Mouse (Mus musculus) neural tube, embryonic 15.5 days (tissue): Measurements from ENCODE around the gene Rdh1. TPM values are rescaled to one million over a fixed set of nuclear protein-coding genes. Genes with fewer than 3 reads are reported as not detected.
"Not testable (repeated sequence)": the region's sequence is repeated elsewhere in the genome, so short reads cannot be mapped to it uniquely, and the experiment has no call there.

ENCODE experiments used
- ATAC-seq: fragments of 200-750 bp; cut with Nextera tagmentation; 2 replicates; pipeline ENCODE4 v1.8.0; 2017; ENCODE audit warnings: mild to moderate bottlenecking, moderate TSS enrichment, moderate library complexity; ENCODE audit not compliant: low FRiP score
- H3K27ac ChIP-seq: fragments of 300-500 bp; sonication (generic); replicated peaks from 2 replicates; pipeline ENCODE4 v1.5.1; 2015; ENCODE audit warnings: mild to moderate bottlenecking, inconsistent platforms
- H3K27me3 ChIP-seq: fragments of 300-500 bp; sonication (generic); replicated peaks from 2 replicates; pipeline ENCODE4 v1.6.1; 2015; ENCODE audit warnings: inconsistent platforms
- H3K36me3 ChIP-seq: fragments of 300-500 bp; sonication (generic); 2 replicates; pipeline ENCODE4 v1.6.1; 2015; ENCODE audit warnings: inconsistent platforms
- H3K4me1 ChIP-seq: fragments of 300-500 bp; sonication (generic); 2 replicates; pipeline ENCODE4 v1.6.1; 2015; ENCODE audit warnings: inconsistent platforms
- H3K4me2 ChIP-seq: fragments of 300-500 bp; sonication (generic); 2 replicates; pipeline ENCODE4 v1.6.1; 2015; ENCODE audit warnings: inconsistent platforms, mild to moderate bottlenecking, moderate library complexity
- H3K4me3 ChIP-seq: fragments of 300-500 bp; sonication (generic); replicated peaks from 2 replicates; pipeline ENCODE4 v1.5.1; 2015; ENCODE audit warnings: mild to moderate bottlenecking, inconsistent platforms
- H3K9ac ChIP-seq: fragments of 300-500 bp; sonication (generic); replicated peaks from 2 replicates; pipeline ENCODE4 v1.6.1; 2015; ENCODE audit warnings: mild to moderate bottlenecking, inconsistent platforms
- H3K9me3 ChIP-seq: fragments of 300-500 bp; sonication (generic); replicated peaks from 2 replicates; pipeline ENCODE4 v1.6.1; 2016; ENCODE audit warnings: inconsistent platforms
- WGBS: fragments of 180-500 bp; shearing (Covaris S2); methylation state at CpG from one replicate; pipeline ENCODE4 v1.1.7; 2015; ENCODE audit warnings: mixed read lengths; 5-methylcytosine and 5-hydroxymethylcytosine counted together
- polyA plus RNA-seq: library from polyadenylated mRNA; unstranded; fragments of >200 nt; fragmentation: Nextera tagmentation; extraction: Ambion mirVana; gene quantifications from 2 replicates; pipeline ENCODE4 v1.2.1, GENCODE M21; 2015

Gene Rdh1
- polyA plus RNA-seq, 1 experiment from 2014 or later: not detected

DNA sequence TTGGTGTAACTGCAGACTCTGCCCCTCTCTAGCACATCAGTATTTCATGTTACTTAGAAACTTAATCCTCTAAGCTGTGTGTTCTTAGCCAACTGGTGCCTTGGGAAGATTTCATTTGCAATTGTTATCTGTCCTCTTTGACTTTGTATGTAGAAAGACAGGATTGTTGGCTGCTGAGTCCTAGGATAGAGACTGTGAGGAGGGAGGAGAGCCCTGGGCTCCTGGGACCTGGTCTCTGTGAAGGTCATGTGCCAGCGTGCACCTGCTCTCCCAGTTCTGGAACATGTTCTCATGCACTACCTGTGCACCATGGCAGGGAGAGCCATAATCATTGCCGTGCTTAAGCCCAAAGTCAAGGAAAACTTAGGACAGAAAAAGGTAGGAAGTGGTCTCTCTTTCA, 42.1 kb downstream of the Rdh1 start:
- H3K27me3 ChIP-seq: no peaks in the 10 kb centered on the region
- H3K36me3 ChIP-seq: no peaks in the 10 kb centered on the region
- no peaks in the 10 kb centered on the region for H3K4me1 ChIP-seq
- ATAC-seq: no peak
- no peak overlapping the region for H3K9ac ChIP-seq
- H3K27ac ChIP-seq: no peak overlapping the region
- H3K9me3 ChIP-seq: no peaks in the 10 kb centered on the region
- no peak overlapping the region for H3K4me3 ChIP-seq
- 86% methylated on average over 2 of the region's 2 CpGs for WGBS
- H3K4me2 ChIP-seq: no peak overlapping the region

DNA sequence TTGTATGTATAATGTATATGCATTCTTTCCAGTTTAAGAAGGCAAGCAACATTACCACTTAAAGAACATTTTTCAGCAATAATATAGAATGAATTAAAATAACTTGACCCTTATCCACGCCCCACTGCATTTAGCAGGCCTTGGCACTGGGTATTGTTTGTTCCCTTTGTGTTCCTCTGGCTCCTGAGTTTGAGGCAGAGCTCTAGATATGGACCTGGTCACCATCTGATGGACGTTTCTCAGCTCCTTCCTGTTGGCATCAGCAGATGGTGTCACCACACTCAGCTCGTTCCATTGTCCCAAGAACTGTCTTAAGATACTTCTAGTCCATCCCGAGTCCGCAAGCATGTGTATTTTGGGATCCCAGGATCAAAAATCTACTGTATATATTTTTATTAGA, 42.7 kb downstream of the Rdh1 start:
- no peaks in the 10 kb centered on the region for H3K27me3 ChIP-seq
- WGBS: 79% methylated on average over 5 of the region's 5 CpGs
- no peaks in the 10 kb centered on the region for H3K9me3 ChIP-seq
- no peak overlapping the region for H3K4me3 ChIP-seq
- H3K4me2 ChIP-seq: no peak overlapping the region
- no peaks in the 10 kb centered on the region for H3K36me3 ChIP-seq
- H3K9ac ChIP-seq: no peak overlapping the region
- no peak for ATAC-seq
- no peaks in the 10 kb centered on the region for H3K4me1 ChIP-seq
- no peak overlapping the region for H3K27ac ChIP-seq

DNA sequence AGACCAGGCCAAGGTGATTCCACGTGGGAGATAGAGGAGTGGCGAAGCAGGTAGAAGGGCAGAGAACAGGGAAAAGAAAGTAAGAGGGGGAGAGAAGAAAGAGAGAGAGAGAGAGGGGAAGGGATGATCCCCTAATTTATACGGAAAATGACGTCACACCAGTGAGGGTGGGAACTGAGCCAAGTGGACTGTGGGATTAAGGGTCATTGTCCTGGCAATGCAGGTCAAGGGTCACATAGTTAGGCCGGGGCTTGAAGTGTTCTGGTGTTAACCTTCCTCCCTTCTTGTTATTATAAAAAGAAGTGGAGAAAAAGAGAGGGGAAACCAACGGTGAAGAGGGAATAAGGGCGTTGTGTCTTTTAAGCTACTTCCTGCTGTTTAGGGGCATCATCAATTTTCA, 44.9 kb downstream of the Rdh1 start:
- no peak for ATAC-seq
- no peak overlapping the region for H3K27ac ChIP-seq
- no peak overlapping the region for H3K4me2 ChIP-seq
- H3K4me3 ChIP-seq: no peak overlapping the region
- WGBS: 74% methylated on average over 7 of the region's 7 CpGs
- no peak overlapping the region for H3K9ac ChIP-seq
- H3K9me3 ChIP-seq: no peaks in the 10 kb centered on the region
- H3K27me3 ChIP-seq: no peaks in the 10 kb centered on the region
- H3K36me3 ChIP-seq: no peaks in the 10 kb centered on the region
- no peaks in the 10 kb centered on the region for H3K4me1 ChIP-seq

DNA sequence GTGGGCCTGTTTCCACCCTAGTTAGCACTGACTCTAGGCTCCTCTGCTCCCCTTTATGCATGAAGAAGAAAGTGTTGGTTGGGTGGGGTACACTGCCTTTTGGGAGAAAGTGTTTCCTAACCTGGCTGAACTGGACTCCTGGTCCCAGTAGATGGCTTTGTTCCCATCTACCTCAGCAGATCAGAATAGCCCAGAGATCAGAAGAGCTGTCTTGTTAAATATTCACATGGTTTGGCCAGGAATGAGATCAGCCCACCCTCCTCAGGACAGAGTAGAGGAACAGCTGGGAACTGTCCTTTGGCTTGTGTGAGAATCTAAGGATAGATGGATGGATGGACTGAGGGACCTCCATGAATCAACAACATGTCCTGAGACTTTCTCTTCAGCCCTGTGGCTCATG, 56.4 kb downstream of the Rdh1 start:
- no peak overlapping the region for H3K27ac ChIP-seq
- ATAC-seq: no peak
- H3K4me2 ChIP-seq: no peak overlapping the region
- H3K9me3 ChIP-seq: 0 out of 2 replicates have a peak, but pooled peaks cover 4% of the 10 kb centered on the region
- no peaks in the 10 kb centered on the region for H3K36me3 ChIP-seq
- no peak overlapping the region for H3K9ac ChIP-seq
- no peak overlapping the region for H3K4me3 ChIP-seq
- H3K4me1 ChIP-seq: no peaks in the 10 kb centered on the region
- H3K27me3 ChIP-seq: no peaks in the 10 kb centered on the region

DNA sequence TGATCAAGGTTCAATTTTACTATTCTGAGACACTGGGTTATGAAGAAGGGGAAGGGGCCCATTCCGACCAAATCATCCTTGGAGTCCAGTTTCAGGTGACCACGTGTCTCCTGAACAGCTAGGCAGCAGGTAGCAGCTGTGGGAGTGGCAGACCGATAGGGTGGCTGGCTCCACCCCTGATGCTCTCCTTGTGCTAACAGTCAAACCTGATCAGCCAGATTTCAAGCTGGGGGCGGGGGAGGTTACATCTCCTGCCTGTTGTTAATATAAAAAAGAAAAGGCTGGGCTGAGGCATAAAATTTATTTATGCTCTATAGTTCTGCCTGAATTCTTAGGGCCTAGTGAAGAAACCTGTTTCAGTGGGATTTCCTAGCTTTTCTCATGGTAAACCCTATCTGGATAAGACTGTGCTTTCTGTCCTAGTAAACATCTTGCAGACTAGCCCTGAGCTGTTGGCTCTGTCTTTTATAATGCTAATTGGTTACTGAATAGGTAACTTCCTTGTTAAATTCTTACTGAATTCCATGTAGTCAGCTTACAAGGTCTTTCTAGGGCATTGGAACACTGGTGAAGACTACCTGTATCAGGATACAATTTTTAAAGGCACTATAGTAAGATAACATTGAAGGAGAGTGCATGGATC, 57.9 kb downstream of the Rdh1 start:
- not testable (repeated sequence) for H3K36me3 ChIP-seq, ATAC-seq, H3K9me3 ChIP-seq, H3K4me1 ChIP-seq, H3K4me2 ChIP-seq, H3K27me3 ChIP-seq, H3K27ac ChIP-seq, H3K4me3 ChIP-seq, H3K9ac ChIP-seq
- 90% methylated on average over 4 of the region's 4 CpGs for WGBS

Other genes starting within 250 kb of the Rdh1 start
- gene Ndufa4l2, start 244.8 kb upstream of the Rdh1 start, polyA plus RNA-seq: 17.8 and 22.5 TPM in 2 replicates
- 50.4 and 69.9 TPM in 2 replicates for gene Shmt2, start 237.3 kb upstream of the Rdh1 start, polyA plus RNA-seq
- gene Nxph4, start 225.2 kb upstream of the Rdh1 start, polyA plus RNA-seq: 80.4 and 102 TPM in 2 replicates
- 102 and 108 TPM in 2 replicates for gene Lrp1, start 138.6 kb upstream of the Rdh1 start, polyA plus RNA-seq
- 5.0 and 11.5 TPM in 2 replicates for gene Stat6, start 116.7 kb upstream of the Rdh1 start, polyA plus RNA-seq
- gene Nemp1, start 92.8 kb upstream of the Rdh1 start, polyA plus RNA-seq: 3.4 and 4.7 TPM in 2 replicates
- gene Nab2, start 91.2 kb upstream of the Rdh1 start, polyA plus RNA-seq: 2.5 and 4.8 TPM in 2 replicates
- 1.2 and 2.1 TPM in 2 replicates for gene Myo1a, start 54.6 kb upstream of the Rdh1 start, polyA plus RNA-seq
- 0.56 and 0.75 TPM in 2 replicates for gene Tac2, start 35.2 kb upstream of the Rdh1 start, polyA plus RNA-seq
- gene Zbtb39, start 20.2 kb upstream of the Rdh1 start, polyA plus RNA-seq: 2.4 and 2.8 TPM in 2 replicates
- 0.90 and 1.3 TPM in 2 replicates for gene Gpr182, start 8.0 kb upstream of the Rdh1 start, polyA plus RNA-seq
- gene Rdh16f1, start 66 bp downstream of the Rdh1 start, polyA plus RNA-seq: not detected in 2 replicates
- 0.09 and 0.27 TPM in 2 replicates for gene Rdh9, start 16.7 kb downstream of the Rdh1 start, polyA plus RNA-seq
- 0.05 and 0.09 TPM in 2 replicates for gene Rdh16, start 41.4 kb downstream of the Rdh1 start, polyA plus RNA-seq
- gene Rdh19, start 90.2 kb downstream of the Rdh1 start, polyA plus RNA-seq: not detected in 2 replicates
- not detected in 2 replicates for gene Rdh16f2, start 106.8 kb downstream of the Rdh1 start, polyA plus RNA-seq
- not detected in 2 replicates for gene Rdh7, start 129.1 kb downstream of the Rdh1 start, polyA plus RNA-seq
- 0.06 TPM in 1 of 2 replicates, not detected in the other for gene Sdr9c7, start 138.8 kb downstream of the Rdh1 start, polyA plus RNA-seq
- not detected in 2 replicates for gene Hsd17b6, start 247.9 kb downstream of the Rdh1 start, polyA plus RNA-seq